Mouse (Mus musculus) cerebellum, postnatal 14 days (tissue): ENCODE data around the gene Ctns.

Source experiments
- DNase-seq, 2 experiments: peaks; one replicate each; pipeline ENCODE4 v3.0.0; 2021; ENCODE audit warnings: mixed read lengths in 2 of 2

The Ctns gene

DNA sequence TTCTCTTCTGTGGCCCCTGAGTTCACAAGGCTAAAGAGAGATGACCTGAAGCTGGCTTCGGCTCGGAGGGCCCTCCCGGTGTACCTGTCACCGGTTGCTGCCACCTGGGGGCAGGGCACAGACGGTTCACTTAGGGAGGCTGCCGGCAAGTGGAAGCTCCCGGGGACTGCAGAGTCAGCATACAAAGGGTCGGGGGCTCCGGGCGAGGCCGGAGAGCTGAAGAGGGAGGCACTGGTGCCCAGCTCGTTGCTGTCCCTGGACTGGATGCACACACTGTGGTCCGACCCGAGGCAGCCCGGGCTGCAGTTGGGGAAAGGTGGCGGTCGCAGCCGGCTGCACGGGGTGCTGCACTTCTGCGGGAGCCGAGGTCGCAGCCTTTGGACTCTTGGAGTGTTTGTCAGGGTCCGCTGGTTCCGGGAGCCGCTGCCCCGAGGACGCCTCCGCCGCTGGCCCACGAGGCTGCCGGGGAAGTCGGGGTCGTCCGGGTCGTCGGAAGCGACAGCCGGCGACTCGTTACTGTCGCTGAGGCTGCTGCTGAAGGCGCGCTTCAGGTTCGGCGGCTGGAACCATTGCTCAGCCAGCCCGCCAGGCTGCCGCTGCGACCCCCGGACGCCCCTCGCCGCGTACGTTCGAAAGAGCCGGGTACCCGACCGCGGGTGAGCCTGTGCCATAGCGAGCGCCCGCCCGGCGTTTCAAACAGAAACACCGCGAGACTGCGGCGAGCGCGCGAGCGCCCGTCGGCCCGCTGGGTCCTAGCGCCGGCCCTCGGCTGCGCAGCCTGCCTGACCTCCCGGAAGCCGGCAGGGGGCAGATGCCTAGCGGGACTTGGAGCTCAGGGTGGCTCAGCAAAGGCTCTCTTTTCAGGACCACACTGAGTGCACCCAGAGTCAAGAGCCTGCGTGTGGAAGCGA lies 61.0 kb downstream of the Ctns start, which contains the start of gene Haspin:
Gene Haspin (minus strand): TSS at position 704 of the 911 bp plus-strand sequence.
- DNase-seq, result peak; percentile 93 to 96

DNA sequence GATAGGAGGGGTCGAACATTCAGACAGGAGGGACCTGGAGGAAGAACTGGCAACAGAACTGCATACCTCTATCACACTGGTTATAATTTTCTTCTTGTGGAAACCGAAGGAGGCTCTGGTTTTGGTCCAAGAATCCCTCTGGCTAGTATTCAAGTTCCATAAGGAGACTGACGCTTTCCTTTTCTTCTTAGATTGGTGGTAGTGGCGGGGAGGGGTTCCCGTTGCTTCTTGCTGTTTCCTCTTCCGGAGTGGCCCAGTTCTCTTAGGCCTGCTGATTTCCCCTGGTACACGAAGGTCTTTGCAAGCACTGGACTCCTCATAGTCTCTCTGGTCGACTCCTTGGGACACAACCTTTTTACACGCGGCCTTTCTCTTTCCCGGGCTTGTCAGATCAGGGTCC lies 61.7 kb downstream of the Ctns start:
- DNase-seq, result no peak

DNA sequence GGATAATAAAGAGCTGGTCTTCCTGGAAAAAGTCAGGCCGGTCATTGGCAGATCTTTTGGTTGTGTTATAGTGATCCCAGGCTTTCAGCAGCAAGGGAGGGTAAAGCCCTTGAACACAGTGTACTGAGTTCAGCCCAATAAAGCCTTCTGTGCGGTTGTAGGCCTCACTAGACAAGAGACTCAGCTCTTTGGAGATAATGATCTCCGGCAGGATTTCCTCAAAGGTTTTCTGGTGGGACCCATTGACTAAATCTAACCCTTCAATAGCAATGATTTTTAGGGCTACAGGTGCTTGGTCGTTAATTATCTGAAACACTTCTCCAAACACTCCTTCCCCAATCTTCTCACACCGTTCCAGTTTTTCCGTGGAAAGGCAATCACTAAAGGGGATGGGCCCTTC lies 62.3 kb downstream of the Ctns start:
- DNase-seq, result no peak

DNA sequence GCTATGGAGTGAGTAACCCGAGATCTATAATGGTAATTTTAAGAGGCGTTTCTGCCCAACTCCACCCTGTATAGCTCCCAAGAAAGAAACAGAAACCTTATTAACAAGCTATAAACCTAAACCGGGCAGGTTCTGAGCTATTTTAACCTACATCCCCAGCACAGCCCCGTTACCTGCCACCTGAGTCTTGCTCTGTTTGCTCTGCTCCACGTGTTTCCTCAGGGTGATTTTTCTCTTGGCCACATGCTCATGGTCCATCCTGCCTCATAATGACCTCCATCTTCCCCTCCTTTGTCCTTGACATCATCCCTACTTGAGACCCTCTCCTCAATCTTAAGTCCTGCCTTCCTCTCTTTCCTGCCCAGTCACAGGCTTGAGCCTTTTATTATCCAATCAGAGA lies 64.6 kb downstream of the Ctns start:
- DNase-seq, result no peak
